Mouse (Mus musculus) liver, embryonic 14.5 days (tissue): Measurements from ENCODE around the gene Cabp1.

Experiments used
- CTCF ChIP-seq: IDR thresholded peaks from 2 replicates; pipeline ENCODE4 v1.5.1; 2016; ENCODE audit warnings: antibody characterized with exemption, low read depth, control low read depth
- EP300 ChIP-seq: IDR thresholded peaks from 2 replicates; pipeline ENCODE4 v1.6.1; 2016; ENCODE audit warnings: antibody characterized with exemption, low read depth

GRCm38 (mm10) chr5:115139124-115139523, 55.1 kb downstream of the Cabp1 start:
- TF ChIP-seq CTCF (no peak), EP300 (no peak)
